Mouse (Mus musculus): ENCODE data around the gene Gemin8.

Gemin8 gene

GRCm38 (mm10) chrX:166229750-166230149, 59.5 kb downstream of the Gemin8 start:
- no peak for DNase-seq (ENCODE audit: inconsistent ontology term)

DNA sequence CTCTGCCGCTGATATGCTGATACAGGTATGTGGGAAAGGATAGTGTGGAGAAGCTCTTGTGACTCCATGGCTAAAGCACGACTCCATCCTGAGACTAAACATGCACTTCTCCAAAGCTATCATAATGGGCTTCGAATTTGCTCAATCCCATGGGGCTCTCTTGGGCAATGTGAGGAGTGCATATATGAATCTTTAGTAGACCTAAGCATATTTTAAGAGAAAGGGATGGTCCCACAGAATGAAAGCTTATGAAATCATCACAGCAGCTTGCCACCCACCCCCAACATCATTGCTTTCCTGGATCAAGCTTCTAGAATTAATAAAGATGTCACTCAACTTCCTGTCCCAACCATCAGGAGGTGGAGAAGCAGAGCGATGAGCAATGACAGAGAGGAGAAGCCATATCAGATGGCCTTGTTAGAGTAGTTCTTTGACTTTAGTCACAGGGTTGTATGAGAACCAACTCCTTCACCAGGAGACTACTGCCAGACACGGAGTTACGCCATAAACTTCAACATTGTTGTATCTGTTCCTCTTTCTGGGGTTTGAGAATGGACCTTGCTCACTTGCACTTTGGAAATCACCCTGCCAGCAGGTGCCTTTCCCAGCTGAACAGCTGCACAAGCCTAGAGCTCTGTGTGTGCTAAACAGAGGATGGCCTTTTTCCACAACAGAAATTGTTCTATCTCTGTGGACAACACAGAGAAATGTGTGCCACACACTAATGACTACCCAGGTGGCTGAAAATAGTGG, 60.4 kb downstream of the Gemin8 start:
- no peak for DNase-seq (ENCODE audit: inconsistent ontology term)

GRCm38 (mm10) chrX:166236131-166236530, 65.9 kb downstream of the Gemin8 start:
- DNase-seq (ENCODE audit: inconsistent ontology term), result peak; percentile 57

DNA sequence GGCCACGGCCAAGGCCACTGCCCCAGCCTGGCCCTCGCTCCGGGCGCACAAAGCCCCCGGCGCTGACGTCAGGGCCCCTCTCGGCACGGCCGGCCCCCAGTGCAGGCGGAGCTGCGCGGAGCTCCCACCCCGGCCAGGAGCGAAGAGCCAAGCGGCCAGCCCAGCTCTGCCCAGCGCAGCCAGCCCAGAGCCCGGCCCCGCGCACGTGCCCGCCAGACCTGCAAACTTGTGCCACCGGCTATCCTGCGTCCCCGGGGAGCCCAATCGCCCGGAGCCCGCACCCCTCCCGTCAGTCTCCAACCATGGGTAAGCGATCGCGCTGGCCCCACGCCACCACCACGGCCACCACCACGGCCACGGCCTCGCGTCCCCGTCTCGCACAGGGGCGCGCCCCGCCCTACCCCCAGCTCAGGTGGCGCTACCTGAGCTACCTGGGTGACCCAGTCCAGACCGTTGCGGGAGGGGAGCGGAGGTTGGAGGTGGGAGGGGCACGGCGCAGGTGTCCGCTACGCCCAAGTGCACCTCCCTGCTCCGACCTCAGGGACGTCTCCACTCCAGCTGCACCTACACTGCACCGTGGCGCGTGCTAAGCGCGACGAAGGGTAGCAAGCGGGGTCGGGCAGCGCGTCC, 68.7 kb downstream of the Gemin8 start, which contains the start of gene Gpm6b:
Gpm6b (plus strand) TSS at position 81 of the 630 bp plus-strand sequence.
- peak; percentile 86 for DNase-seq (ENCODE audit: inconsistent ontology term)

GRCm38 (mm10) chrX:166239520-166239919, 69.3 kb downstream of the Gemin8 start:
- no peak for DNase-seq (ENCODE audit: inconsistent ontology term)

All from Muller cell, postnatal 12 days (primary cell).